24 mouse cellular contexts compared by ENCODE assay signal in the genomic region with DNA sequence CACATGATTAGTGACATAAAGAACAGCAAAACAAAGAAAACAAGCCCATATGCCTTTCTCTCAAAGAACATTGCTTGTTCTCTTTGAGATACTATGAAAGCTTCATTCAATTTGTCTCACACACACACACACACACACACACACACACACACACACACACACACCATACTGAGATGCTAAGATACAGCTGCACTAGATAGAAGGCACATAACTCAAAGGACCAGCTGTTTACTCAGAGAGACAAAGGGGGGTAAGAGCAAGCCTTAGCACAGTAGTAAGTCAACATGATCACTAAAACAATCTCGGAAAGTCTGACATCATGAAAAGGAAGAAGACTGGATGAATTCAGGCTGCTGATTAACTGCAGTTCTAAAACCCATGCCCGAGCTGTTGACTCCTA.
A peak's percentile ranks its signal among the peaks of the same experiment; 100 is the strongest.
DNase-seq lines count a peak whose midpoint lies in the region; ATAC-seq and TF ChIP-seq lines count a peak whose summit lies in the region.
"Had no signal": no experiment of that assay in that cellular context is flagged by ENCODE, and none has a peak within 500 bp of the region (broad histone marks: within the 10 kb centered on the region; RNA-seq: fewer than 3 reads in every experiment).

No protein-coding gene starts in this region.

- ATAC-seq in Patski, result peak; percentile 31
- ATAC-seq: activated CD4-positive, CD25-positive, alpha-beta regulatory T cell, adult 4 months; CD4-positive, CD25-positive, alpha-beta regulatory T cell, adult 4 months had no signal

- H3ac ChIP-seq in C2C12 (ENCODE audit: control insufficient read depth, insufficient read length, low read depth) (no peak overlapping the region), myocyte (ENCODE audit: control insufficient read depth, insufficient read length) (no peak overlapping the region)

- TF ChIP-seq CTCF in C2C12 (IDR thresholded peaks at IDR 0.05; ENCODE audit: control insufficient read depth, insufficient read depth, insufficient read length) (no peak), Patski (IDR thresholded peaks at IDR 0.05) (no peak)

- DNase-seq in 3T3-L1 (ENCODE audit: low read depth, low spot score) (peak; percentile 31), Patski (ENCODE audit: low read depth, low spot score) (no peak)
- DNase-seq in urinary bladder, postnatal 25 days (ENCODE audit: low spot score), result no peak
- no peak for DNase-seq in thymus, postnatal 0 days (ENCODE audit: low spot score)
- DNase-seq in urinary bladder, postnatal 4 days (ENCODE audit: low spot score in 2 of 2), result no peak
- DNase-seq in thymus, postnatal 14 days, result no peak
- DNase-seq: adrenal gland, adult 2 months; adrenal gland, adult 8-10 months; adrenal gland, postnatal 10 days; adrenal gland, postnatal 14 days; adrenal gland, postnatal 25 days; adrenal gland, postnatal 36 days; B cell, adult 2 months; cerebellum, adult 11 months; cerebellum, adult 11-12 months; cerebellum, adult 18-20 months; cerebellum, adult 2 months; cerebellum, adult 8-10 months had no signal

- H3K36me3 ChIP-seq in C2C12 (ENCODE audit: control insufficient read depth, insufficient read depth), result no peaks in the 10 kb centered on the region
- H3K36me3 ChIP-seq in myocyte (ENCODE audit: control insufficient read depth, insufficient read depth), result peaks cover 5% of the 10 kb centered on the region
- H3K36me3 ChIP-seq: G1E had no signal

- no peaks in the 10 kb centered on the region for H3K79me3 ChIP-seq in C2C12 (ENCODE audit: low read depth)

- H3K79me2 ChIP-seq in C2C12 (ENCODE audit: control insufficient read depth, insufficient read depth) (no peaks in the 10 kb centered on the region), myocyte (ENCODE audit: control insufficient read depth, insufficient read depth) (no peaks in the 10 kb centered on the region)

- in situ Hi-C loops in Patski (cut with MboI; ENCODE audit: low pct_unique_long_range_greater_than_20kb), result no loop called here

- POLR2A ChIA-PET in Patski (lab: Charles Lee), result no interaction called here

- H3K27me3 ChIP-seq in C2C12 (ENCODE audit: control insufficient read depth, insufficient read depth, insufficient read length), result no peaks in the 10 kb centered on the region
- no peaks in the 10 kb centered on the region for H3K27me3 ChIP-seq in Patski
- H3K27me3 ChIP-seq in myocyte (ENCODE audit: control insufficient read depth, insufficient read depth, insufficient read length), result no peaks in the 10 kb centered on the region
- H3K27me3 ChIP-seq: CH12.LX had no signal

- TF ChIP-seq POLR2A in myocyte (IDR thresholded peaks at IDR 0.05; ENCODE audit: insufficient read length, low read depth), result no peak

- no peak overlapping the region for H3K4me2 ChIP-seq in myocyte (ENCODE audit: low read depth)

- CTCF ChIA-PET in Patski (lab: Charles Lee), result interaction anchor here (1.3 to 1.4 kb wide), 2 partner anchors 9 to 11 kb away, joined by 3 to 4 read pairs; no protein-coding TSS in a partner anchor

- H3K4me3 ChIP-seq in C2C12 (ENCODE audit: insufficient read depth, poor library complexity, severe bottlenecking), result no peak overlapping the region
- H3K4me3 ChIP-seq in myocyte, result no peak overlapping the region

TF ChIP-seq in C2C12, 6 proteins besides CTCF, POLR2A, EP300 and RAD21:
- no peak for TF ChIP-seq CEBPB (IDR thresholded peaks at IDR 0.05; ENCODE audit: low read depth)
- TF ChIP-seq FOSL1 (IDR thresholded peaks at IDR 0.05; ENCODE audit: insufficient read depth, low read length, poor library complexity, severe bottlenecking), result no peak
- no peak for TF ChIP-seq USF1 (IDR thresholded peaks at IDR 0.05; ENCODE audit: low read depth)
- peak; percentile 82 for TF ChIP-seq MYOD1 (IDR thresholded peaks at IDR 0.05; ENCODE audit: control insufficient read depth, insufficient read length, low read depth)
- no peak for TF ChIP-seq MYOG (IDR thresholded peaks at IDR 0.05; ENCODE audit: control insufficient read depth, extremely low read depth, insufficient read length)

TF ChIP-seq in myocyte, 11 proteins besides CTCF, POLR2A, EP300 and RAD21:
- TF ChIP-seq MYOG (IDR thresholded peaks at IDR 0.05; ENCODE audit: control insufficient read depth in 1 of 3, insufficient read depth in 1 of 3, insufficient read length in 2 of 3, low read depth in 2 of 3) (peak in 1 of 3 experiments; percentile 36), TCF3 (IDR thresholded peaks at IDR 0.05; ENCODE audit: insufficient read length, low read depth) (peak; percentile 33), E2F4 (IDR thresholded peaks at IDR 0.05; ENCODE audit: insufficient read depth) (no peak), USF1 (IDR thresholded peaks at IDR 0.05; ENCODE audit: low read depth) (no peak), SRF (IDR thresholded peaks at IDR 0.05; ENCODE audit: control insufficient read depth, insufficient read length, low read depth) (no peak), REST (IDR thresholded peaks at IDR 0.05; ENCODE audit: insufficient read depth, insufficient read length) (no peak), MYOD1 (IDR thresholded peaks at IDR 0.05; ENCODE audit: control insufficient read depth in 1 of 3, insufficient read length in 2 of 3, low read depth in 2 of 3) (peak; percentile 70 to 79 (median 77)), TCF12 (IDR thresholded peaks at IDR 0.05; ENCODE audit: insufficient read depth, poor library complexity, severe bottlenecking) (no peak), POLR2AphosphoS2 (IDR thresholded peaks at IDR 0.05; ENCODE audit: insufficient read length, low read depth) (no peak), MAX (IDR thresholded peaks at IDR 0.05; ENCODE audit: low read depth) (peak; percentile 5)
